Mouse (Mus musculus): ENCODE measurements around the gene Ssxa1. TPM values are rescaled to one million over a fixed set of nuclear protein-coding genes. Genes with fewer than 3 reads are reported as not detected.

Gene Ssxa1
- not detected for polyA plus RNA-seq (2017; shearing (Covaris generic))

DNA sequence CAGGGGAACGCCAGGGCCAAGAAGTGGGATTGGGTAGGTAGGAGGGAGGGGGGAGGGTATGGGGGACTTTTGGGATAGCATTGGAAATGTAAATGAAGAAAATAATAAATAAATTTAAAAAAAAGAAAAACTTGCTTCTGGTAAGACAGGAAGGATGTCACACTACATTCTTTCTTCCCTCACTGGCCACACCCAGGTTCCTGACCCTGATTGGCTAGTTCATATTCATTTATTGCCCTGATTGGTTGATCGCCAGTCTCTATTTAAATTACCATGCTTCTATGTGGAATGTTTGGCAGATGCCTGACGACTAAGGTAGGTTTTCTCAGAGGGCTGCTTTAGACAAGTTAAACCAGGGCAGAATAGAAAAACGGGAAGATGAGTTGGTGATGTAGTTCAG is at the start of gene Ssxa1:
Gene Ssxa1, plus strand, starts transcription at position 301 of the 400 bp plus-strand sequence.

GRCm38 (mm10) chrX:21068106-21068505 is 47.5 kb upstream of the Ssxa1 start, which contains the start of gene Spaca5:
Gene Spaca5, plus strand, starts transcription at chrX:21068406.

DNA sequence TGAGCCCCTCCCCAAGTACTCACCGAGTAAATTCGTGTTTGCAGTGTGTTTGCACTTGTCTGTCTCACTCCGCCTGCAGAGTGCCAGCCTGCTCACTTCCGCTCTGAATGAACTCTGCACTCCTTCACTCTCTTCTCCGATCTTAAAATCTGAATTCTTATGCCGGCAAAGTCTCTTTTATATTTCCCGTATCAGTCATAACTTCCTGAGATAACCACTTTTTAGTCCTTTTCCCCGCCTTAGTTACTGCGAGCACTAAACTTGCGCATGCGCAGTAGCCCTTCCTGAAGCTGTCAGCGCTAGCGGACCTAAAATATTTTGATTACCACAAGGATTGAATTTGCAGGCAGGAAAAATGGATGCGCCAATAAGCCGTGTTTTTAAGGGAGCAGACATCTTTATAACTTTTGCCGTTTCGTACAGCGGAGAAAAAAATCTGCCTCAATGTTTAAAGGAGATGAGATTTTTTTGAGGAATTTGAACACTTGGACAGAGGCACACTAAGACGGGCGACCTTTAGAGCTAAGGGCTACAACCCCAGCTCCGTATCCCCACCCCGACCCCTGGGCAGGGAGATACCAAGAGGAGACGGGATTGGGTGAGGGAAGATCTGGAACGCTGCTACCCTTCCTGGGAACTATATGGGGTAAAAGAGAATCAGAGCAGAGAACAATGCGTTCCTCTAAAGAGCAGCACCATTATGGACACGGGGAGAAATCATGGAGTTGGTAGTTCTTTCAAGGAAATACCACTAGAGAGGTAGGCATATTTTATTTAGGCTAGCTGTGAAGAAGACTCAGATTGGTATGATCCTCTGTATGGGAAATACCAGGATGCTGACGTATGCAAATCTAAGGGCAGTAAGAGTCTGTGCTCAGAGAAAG is 26.4 kb upstream of the Ssxa1 start, which contains the start of gene Zfp300:
Gene Zfp300, minus strand, starts transcription at position 545 of the 884 bp plus-strand sequence.

Other genes starting within 250 kb of the Ssxa1 start
- not detected for gene Timp1, start 245.7 kb upstream of the Ssxa1 start, polyA plus RNA-seq (2017; shearing (Covaris generic))
- 0.21 TPM for gene Syn1, start 194.8 kb upstream of the Ssxa1 start, polyA plus RNA-seq (2017; shearing (Covaris generic))
- gene Cfp, start 184.3 kb upstream of the Ssxa1 start, polyA plus RNA-seq (2017; shearing (Covaris generic)), result 2.7 TPM
- gene Elk1, start 165.2 kb upstream of the Ssxa1 start, polyA plus RNA-seq (2017; shearing (Covaris generic)), result 9.6 TPM
- gene Uxt, start 153.8 kb upstream of the Ssxa1 start, polyA plus RNA-seq (2017; shearing (Covaris generic)), result 40.4 TPM
- 9.9 TPM for gene Zfp182, start 53.5 kb upstream of the Ssxa1 start, polyA plus RNA-seq (2017; shearing (Covaris generic))
- gene Spaca5, start 47.4 kb upstream of the Ssxa1 start, polyA plus RNA-seq (2017; shearing (Covaris generic)), result not detected
- gene Zfp300, start 26.3 kb upstream of the Ssxa1 start, polyA plus RNA-seq (2017; shearing (Covaris generic)), result 1.6 TPM
- gene Gm21876, start 59.8 kb downstream of the Ssxa1 start, polyA plus RNA-seq (2017; shearing (Covaris generic)), result not detected